Mouse (Mus musculus) cerebellum, adult (tissue): ENCODE measurements at regions not wholly inside any gene's neighbourhood (a gene's known extent, or its start where the extent isn't known, plus 50 kb on each side); places are given as distances from the start of the nearest gene placed in this dataset.

Experiments
- ATAC-seq: cut with Nextera tagmentation; 2 replicates; pipeline ENCODE4 v1.9.2; 2017; ENCODE audit warnings: mild to moderate bottlenecking, moderate library complexity, mixed read lengths; ENCODE audit not compliant: insufficient number of reproducible peaks, low FRiP score, low TSS enrichment

GRCm38 (mm10) chr3:41162514-41162913, 79.7 kb upstream of the Pgrmc2 start:
- ATAC-seq = no peak

- no peak for ATAC-seq
Measured at GRCm38 (mm10) chr3:41160648-41161047, 77.8 kb upstream of the Pgrmc2 start.

DNA sequence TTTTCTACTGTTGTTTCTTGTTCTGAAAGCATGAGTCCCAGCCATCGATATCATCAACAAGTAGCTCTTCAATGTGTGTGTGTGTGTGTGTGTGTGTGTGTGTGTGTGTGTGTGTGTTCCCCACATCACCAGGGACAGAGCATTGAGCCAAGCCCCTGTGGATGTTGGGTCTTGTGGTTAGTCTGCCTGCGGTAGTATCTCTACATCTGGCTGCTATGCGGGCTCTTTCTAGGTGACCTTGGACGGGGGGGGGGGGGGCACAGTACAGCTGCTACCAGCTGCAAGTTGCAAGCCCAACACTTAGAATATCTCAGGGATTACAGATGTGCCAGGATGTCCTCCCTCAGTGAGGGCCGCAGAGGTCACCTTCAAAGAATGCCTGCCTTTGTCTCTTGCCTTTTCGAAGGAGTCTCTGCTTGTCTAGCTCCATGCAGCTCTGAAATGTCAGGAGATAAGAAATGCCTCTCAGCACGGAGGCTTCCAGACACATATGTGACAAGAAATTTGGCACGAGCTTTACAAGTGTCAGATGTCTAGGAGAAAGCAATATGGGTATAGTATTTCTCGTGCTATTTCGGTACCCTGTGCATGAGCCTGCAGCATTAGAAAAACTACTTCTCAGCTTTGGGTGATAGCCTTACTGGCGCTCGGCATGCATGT, 75.6 kb upstream of the Pgrmc2 start:
- no peak for ATAC-seq

GRCm38 (mm10) chr3:41157428-41157827, 74.6 kb upstream of the Pgrmc2 start:
- no peak for ATAC-seq

- no peak for ATAC-seq
Measured at GRCm38 (mm10) chr3:41156562-41156961, 73.7 kb upstream of the Pgrmc2 start.

DNA sequence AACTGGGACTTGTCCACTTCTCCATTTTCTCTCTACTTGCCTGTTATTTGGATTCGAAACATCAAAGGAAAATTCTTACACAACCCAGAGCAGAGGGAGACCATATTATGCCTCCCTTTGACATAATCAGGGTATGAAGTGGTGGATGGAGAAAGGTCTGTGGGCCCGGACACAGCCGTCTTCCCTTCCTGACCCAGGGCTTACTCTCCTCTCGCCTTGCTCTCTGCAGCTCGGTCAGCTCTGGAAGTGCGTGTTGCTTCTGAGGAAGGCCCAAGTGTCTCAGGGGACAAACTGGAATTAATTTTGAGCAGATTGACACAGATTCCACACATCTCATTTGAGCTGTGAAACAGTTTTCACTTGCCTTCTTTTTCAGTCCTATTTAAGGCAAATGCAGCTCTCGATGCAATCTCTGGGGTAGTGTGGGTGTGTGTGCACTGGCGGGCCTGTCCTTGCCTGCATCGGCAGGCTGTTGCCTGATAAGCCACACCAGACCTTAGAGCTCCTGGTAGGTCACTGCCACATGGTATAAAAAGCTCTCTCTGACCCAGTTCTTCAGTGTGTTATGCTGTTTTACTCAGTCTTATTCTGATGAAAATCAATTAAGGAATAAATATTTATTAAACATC, 72.4 kb upstream of the Pgrmc2 start:
- no peak; the same call in 1 of the 2 replicates for ATAC-seq

GRCm38 (mm10) chr3:41154402-41154801, 71.6 kb upstream of the Pgrmc2 start:
- no peak for ATAC-seq

GRCm38 (mm10) chr3:41151989-41152388, 69.1 kb upstream of the Pgrmc2 start:
- no peak for ATAC-seq

GRCm38 (mm10) chr3:41140391-41140790, 57.5 kb upstream of the Pgrmc2 start:
- no peak for ATAC-seq

DNA sequence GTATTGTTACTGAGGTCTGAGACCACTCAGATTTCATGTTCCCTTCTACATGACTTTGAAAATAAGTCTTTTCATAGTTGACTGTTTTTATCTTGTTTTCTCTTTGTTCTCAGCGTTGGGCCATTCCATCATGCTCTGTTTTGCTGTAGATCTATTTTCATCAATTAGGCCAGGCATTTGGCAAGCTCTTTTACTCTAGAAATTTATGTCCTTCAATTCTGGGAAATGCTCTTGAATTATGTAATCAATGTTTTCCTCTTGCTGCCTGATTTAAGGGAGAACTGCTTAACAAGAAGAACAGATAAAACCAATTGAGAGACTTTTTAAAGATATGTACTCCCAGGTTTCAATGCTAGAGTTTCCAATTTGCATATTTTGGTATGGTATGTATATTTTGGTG, 55.1 kb upstream of the Pgrmc2 start:
- ATAC-seq = no peak

DNA sequence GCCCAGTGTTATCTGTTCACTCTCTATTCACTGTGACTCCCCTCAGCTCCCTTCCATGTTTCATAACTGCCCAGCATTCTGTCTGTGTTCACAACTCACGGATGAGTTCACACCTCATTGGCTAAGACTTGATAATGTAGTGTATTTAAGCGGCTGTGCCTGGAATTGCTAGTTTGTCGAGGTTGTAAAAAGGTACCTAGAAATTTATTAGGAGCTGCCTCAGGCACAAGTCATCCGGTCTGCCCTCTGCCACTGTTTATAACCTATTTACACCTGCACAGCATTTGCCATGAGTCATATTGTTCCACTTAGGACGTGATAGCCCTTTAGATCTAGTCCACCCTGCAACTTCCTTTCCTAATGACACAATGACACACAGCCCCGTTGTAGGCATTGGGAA, 50.0 kb upstream of the Pgrmc2 start:
- no peak for ATAC-seq
